Mouse (Mus musculus) heart, embryonic 15.5 days (tissue): ENCODE measurements around the gene Dusp15. TPM values are rescaled to one million over a fixed set of nuclear protein-coding genes. Genes with fewer than 3 reads are reported as not detected.

Source experiments
- ATAC-seq: fragments of 200-750 bp; cut with Nextera tagmentation; replicated peaks from 2 replicates; pipeline ENCODE4 v1.8.0; 2017; ENCODE audit warnings: low read depth, moderate TSS enrichment; ENCODE audit not compliant: insufficient number of reproducible peaks, insufficient read depth, low FRiP score
- H3K27ac ChIP-seq: fragments of 300-500 bp; sonication (generic); 2 replicates; pipeline ENCODE4 v1.5.1; 2015; ENCODE audit warnings: mild to moderate bottlenecking, inconsistent platforms
- H3K27me3 ChIP-seq: fragments of 300-500 bp; sonication (generic); 2 replicates; pipeline ENCODE4 v1.6.1; 2015; ENCODE audit warnings: inconsistent platforms
- H3K36me3 ChIP-seq: fragments of 300-500 bp; sonication (generic); 2 replicates; pipeline ENCODE4 v1.6.1; 2015; ENCODE audit warnings: mild to moderate bottlenecking, inconsistent platforms
- H3K4me1 ChIP-seq: fragments of 300-500 bp; sonication (generic); replicated peaks from 2 replicates; pipeline ENCODE4 v1.6.1; 2015; ENCODE audit warnings: inconsistent platforms
- H3K4me2 ChIP-seq: fragments of 300-500 bp; sonication (generic); 2 replicates; pipeline ENCODE4 v1.6.1; 2015; ENCODE audit warnings: inconsistent platforms, mild to moderate bottlenecking, moderate library complexity
- H3K4me3 ChIP-seq: fragments of 300-500 bp; sonication (generic); 2 replicates; pipeline ENCODE4 v1.5.1; 2015; ENCODE audit warnings: mild to moderate bottlenecking, inconsistent platforms
- H3K9ac ChIP-seq: fragments of 300-500 bp; sonication (generic); 2 replicates; pipeline ENCODE4 v1.6.1; 2015; ENCODE audit warnings: mild to moderate bottlenecking, inconsistent platforms
- H3K9me3 ChIP-seq: fragments of 300-500 bp; sonication (generic); replicated peaks from 2 replicates; pipeline ENCODE4 v1.6.1; 2016; ENCODE audit warnings: inconsistent platforms
- WGBS: fragments of 180-500 bp; shearing (Covaris S2); methylation state at CpG from one replicate; pipeline ENCODE4 v1.1.7; 2015; ENCODE audit warnings: mixed read lengths; 5-methylcytosine and 5-hydroxymethylcytosine counted together
- polyA plus RNA-seq: library from polyadenylated mRNA; unstranded; fragments of >200 nt; fragmentation: Nextera tagmentation; extraction: Ambion mirVana; gene quantifications from 2 replicates; pipeline ENCODE4 v1.2.1, GENCODE M21; 2015

Dusp15 gene
- polyA plus RNA-seq, 1 experiment from 2014 or later: 0.28 TPM

GRCm38 (mm10) chr2:152904127-152904643, 47.3 kb downstream of the Dusp15 start:
- H3K4me1 ChIP-seq: peaks cover 40% of the 10 kb centered on the region
- H3K27me3 ChIP-seq: no peaks in the 10 kb centered on the region; the same call in 1 of the 2 replicates
- no peaks in the 10 kb centered on the region for H3K36me3 ChIP-seq
- no peaks in the 10 kb centered on the region for H3K9me3 ChIP-seq
- no peak overlapping the region for H3K4me3 ChIP-seq
- H3K27ac ChIP-seq: peak overlapping the region; percentile 82
- no peak; the same call in 1 of the 2 replicates for ATAC-seq
- WGBS: 56% methylated on average over 5 of the region's 5 CpGs
- no peak overlapping the region for H3K4me2 ChIP-seq
- H3K9ac ChIP-seq: no peak overlapping the region

GRCm38 (mm10) chr2:152903586-152903985, 47.9 kb downstream of the Dusp15 start:
- Histone ChIP-seq H3K9ac (no peak overlapping the region), H3K36me3 (no peaks in the 10 kb centered on the region), H3K9me3 (no peaks in the 10 kb centered on the region), H3K27ac (no peak overlapping the region), H3K4me3 (no peak overlapping the region), H3K4me2 (no peak overlapping the region), H3K27me3 (no peaks in the 10 kb centered on the region), H3K4me1 (peaks cover 40% of the 10 kb centered on the region)
- ATAC-seq: no peak
- WGBS: 69% methylated on average over 4 of the region's 4 CpGs

GRCm38 (mm10) chr2:152902658-152903057, 48.8 kb downstream of the Dusp15 start:
- H3K4me2 ChIP-seq: no peak overlapping the region
- H3K4me1 ChIP-seq: peaks cover 39% of the 10 kb centered on the region
- H3K27ac ChIP-seq: no peak overlapping the region
- 56% methylated on average over 3 of the region's 3 CpGs for WGBS
- no peaks in the 10 kb centered on the region for H3K27me3 ChIP-seq
- H3K4me3 ChIP-seq: no peak overlapping the region
- no peaks in the 10 kb centered on the region for H3K36me3 ChIP-seq
- H3K9me3 ChIP-seq: no peaks in the 10 kb centered on the region
- no peak overlapping the region for H3K9ac ChIP-seq
- no peak for ATAC-seq

GRCm38 (mm10) chr2:152901296-152901695, 50.2 kb downstream of the Dusp15 start:
- H3K9ac ChIP-seq: no peak overlapping the region
- peaks cover 25% of the 10 kb centered on the region for H3K4me1 ChIP-seq
- H3K27me3 ChIP-seq: no peaks in the 10 kb centered on the region
- 89% methylated on average over 15 of the region's 15 CpGs for WGBS
- H3K27ac ChIP-seq: no peak overlapping the region
- H3K4me3 ChIP-seq: no peak overlapping the region
- ATAC-seq: no peak
- no peak overlapping the region for H3K4me2 ChIP-seq
- no peaks in the 10 kb centered on the region for H3K9me3 ChIP-seq
- no peaks in the 10 kb centered on the region; the same call in 1 of the 2 replicates for H3K36me3 ChIP-seq

GRCm38 (mm10) chr2:152899011-152899410, 52.5 kb downstream of the Dusp15 start:
- Histone ChIP-seq H3K27ac (no peak overlapping the region), H3K9me3 (no peaks in the 10 kb centered on the region), H3K4me1 (peaks cover 2% of the 10 kb centered on the region; the same call in 1 of the 2 replicates), H3K4me2 (no peak overlapping the region), H3K4me3 (no peak overlapping the region), H3K27me3 (no peaks in the 10 kb centered on the region), H3K36me3 (peaks cover 14% of the 10 kb centered on the region), H3K9ac (no peak overlapping the region)
- ATAC-seq: no peak
- 75% methylated on average over 6 of the region's 6 CpGs for WGBS

GRCm38 (mm10) chr2:152896926-152897325, 54.6 kb downstream of the Dusp15 start:
- WGBS: 85% methylated on average over 3 of the region's 3 CpGs
- no peaks in the 10 kb centered on the region for H3K27me3 ChIP-seq
- no peak overlapping the region for H3K27ac ChIP-seq
- ATAC-seq: no peak
- H3K4me2 ChIP-seq: no peak overlapping the region
- peaks cover 35% of the 10 kb centered on the region for H3K36me3 ChIP-seq
- H3K9ac ChIP-seq: no peak overlapping the region
- H3K4me3 ChIP-seq: no peak overlapping the region
- H3K9me3 ChIP-seq: no peaks in the 10 kb centered on the region
- H3K4me1 ChIP-seq: no peaks in the 10 kb centered on the region

- ATAC-seq: no peak
- 91% methylated on average over 9 of the region's 9 CpGs for WGBS
- Histone ChIP-seq H3K4me1 (no peaks in the 10 kb centered on the region), H3K36me3 (peaks cover 46% of the 10 kb centered on the region), H3K27me3 (no peaks in the 10 kb centered on the region), H3K4me2 (no peak overlapping the region), H3K9ac (no peak overlapping the region), H3K4me3 (no peak overlapping the region), H3K9me3 (no peaks in the 10 kb centered on the region), H3K27ac (no peak overlapping the region)
Measured at GRCm38 (mm10) chr2:152895834-152896233, 55.7 kb downstream of the Dusp15 start.

Other genes with a start within 250 kb of the Dusp15 start
- 61.9 and 63.1 TPM in 2 replicates for gene Id1, start 215.4 kb downstream of the Dusp15 start, polyA plus RNA-seq
- 20.8 and 24.2 TPM in 2 replicates for gene Cox4i2, start 197.5 kb downstream of the Dusp15 start, polyA plus RNA-seq
- gene Bcl2l1, start 120.0 kb downstream of the Dusp15 start, polyA plus RNA-seq: 69.5 and 80.7 TPM in 2 replicates
- 47.3 and 49.9 TPM in 2 replicates for gene Tpx2, start 103.7 kb downstream of the Dusp15 start, polyA plus RNA-seq
- 0.11 and 0.15 TPM in 2 replicates for gene Mylk2, start 40.3 kb downstream of the Dusp15 start, polyA plus RNA-seq
- gene Foxs1, start 18.5 kb downstream of the Dusp15 start, polyA plus RNA-seq: 6.6 and 8.3 TPM in 2 replicates
- 0.26 and 0.63 TPM in 2 replicates for gene Ttll9, start 10.8 kb upstream of the Dusp15 start, polyA plus RNA-seq
- 110 and 126 TPM in 2 replicates for gene Pdrg1, start 63.7 kb upstream of the Dusp15 start, polyA plus RNA-seq
- gene Xkr7, start 80.2 kb upstream of the Dusp15 start, polyA plus RNA-seq: not detected in 2 replicates
- 4.6 and 5.4 TPM in 2 replicates for gene Ccm2l, start 114.3 kb upstream of the Dusp15 start, polyA plus RNA-seq
- gene Hck, start 156.8 kb upstream of the Dusp15 start, polyA plus RNA-seq: 1.9 and 3.9 TPM in 2 replicates
- 54.6 and 62.4 TPM in 2 replicates for gene Tm9sf4, start 209.6 kb upstream of the Dusp15 start, polyA plus RNA-seq